Mouse (Mus musculus): ENCODE data around the gene Arih1. TPM values are rescaled to one million over a fixed set of nuclear protein-coding genes. Genes with fewer than 3 reads are reported as not detected.
A peak's percentile ranks its signal among the peaks of the same experiment; 100 is the strongest.

Arih1 gene
- polyA plus RNA-seq, 2 experiments: 5.8 to 11.6 TPM

DNA sequence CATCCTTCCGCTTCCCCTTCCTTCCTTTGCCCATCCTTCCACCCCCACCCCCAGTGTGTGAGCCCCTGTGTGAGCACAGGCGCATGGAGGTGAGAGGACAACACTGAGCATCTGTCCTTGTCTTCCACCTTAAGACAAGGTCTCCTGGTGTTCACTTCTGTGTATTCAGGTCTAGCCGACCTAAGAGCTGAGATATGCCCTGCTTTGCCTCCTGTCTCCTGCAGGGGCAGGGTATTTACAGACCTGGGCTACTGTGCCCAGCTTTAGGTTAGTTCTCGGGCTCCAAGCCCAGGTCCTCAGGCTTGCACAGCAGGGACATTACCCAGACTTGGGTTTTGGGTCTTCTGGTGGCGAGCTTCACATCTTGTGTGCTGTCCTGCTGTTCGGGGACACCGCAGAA lies 30.7 kb upstream of the Arih1 start:
- Histone ChIP-seq H3K9ac (replicated peaks) (no peak overlapping the region), H3K27me3 (ENCODE audit: control insufficient read depth, insufficient read depth, low read length) (no peaks in the 10 kb centered on the region), H3K27ac (no peak overlapping the region), H3K9me3 (ENCODE audit: control insufficient read depth, low read length) (no peaks in the 10 kb centered on the region), H3K4me3 (ENCODE audit: insufficient read depth in 1 of 2, low read depth in 2 of 2, low read length in 2 of 2) (no peak overlapping the region), H3K4me2 (ENCODE audit: low read depth) (no peak overlapping the region), H3K36me3 (replicated peaks; ENCODE audit: control insufficient read depth, insufficient read depth, low read depth) (no peaks in the 10 kb centered on the region), H3K4me1 (replicated peaks; ENCODE audit: control insufficient read depth in 2 of 2, insufficient read depth in 2 of 2, low read length in 1 of 2) (no peaks in the 10 kb centered on the region)
- DNase-seq (ENCODE audit: low read depth in 3 of 3, low spot score in 3 of 3) (no peak), ATAC-seq (ENCODE audit: insufficient read depth) (no peak)
- WGBS (ENCODE audit: insufficient replicate concordance): 50% methylated on average over 7 of the region's 7 CpGs
- TF ChIP-seq CTCF (IDR thresholded peaks at IDR 0.05; ENCODE audit: low read depth) (0 out of 2 replicates have a peak, but pooled peaks have one; percentile 12), EP300 (IDR thresholded peaks at IDR 0.05; ENCODE audit: low read depth) (no peak)

DNA sequence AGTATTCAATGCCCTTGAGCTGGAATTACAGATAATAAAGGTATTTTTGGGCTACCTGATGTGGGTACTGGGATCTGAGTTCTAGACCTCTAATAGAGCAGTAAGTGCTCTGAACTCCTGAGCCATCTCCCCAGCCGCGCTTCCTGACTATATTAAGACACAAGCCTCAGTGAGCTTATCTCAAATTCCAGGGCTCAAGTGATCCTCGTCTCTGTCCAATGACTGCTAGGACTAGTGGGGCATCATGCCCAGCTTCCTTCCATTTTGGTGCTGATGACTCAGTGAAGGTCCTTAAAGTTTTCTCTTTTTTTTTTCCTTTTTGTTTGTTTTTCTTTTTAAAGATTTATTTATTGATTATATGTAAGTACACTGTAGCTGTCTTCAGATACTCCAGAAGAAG lies 28.7 kb upstream of the Arih1 start:
- Histone ChIP-seq H3K27me3 (ENCODE audit: control insufficient read depth, insufficient read depth, low read length) (no peaks in the 10 kb centered on the region), H3K4me1 (replicated peaks; ENCODE audit: control insufficient read depth in 2 of 2, insufficient read depth in 2 of 2, low read length in 1 of 2) (no peaks in the 10 kb centered on the region), H3K4me3 (ENCODE audit: insufficient read depth in 1 of 2, low read depth in 2 of 2, low read length in 2 of 2) (no peak overlapping the region), H3K9me3 (ENCODE audit: control insufficient read depth, low read length) (no peaks in the 10 kb centered on the region), H3K4me2 (ENCODE audit: low read depth) (no peak overlapping the region), H3K27ac (no peak overlapping the region), H3K9ac (replicated peaks) (no peak overlapping the region), H3K36me3 (replicated peaks; ENCODE audit: control insufficient read depth, insufficient read depth, low read depth) (no peaks in the 10 kb centered on the region)
- ATAC-seq (ENCODE audit: insufficient read depth) (no peak), DNase-seq (ENCODE audit: low read depth in 3 of 3, low spot score in 3 of 3) (no peak)
- TF ChIP-seq EP300 (IDR thresholded peaks at IDR 0.05; ENCODE audit: low read depth) (no peak), CTCF (IDR thresholded peaks at IDR 0.05; ENCODE audit: low read depth) (no peak)
- WGBS (ENCODE audit: insufficient replicate concordance): 22% methylated on average over 3 of the region's 3 CpGs

DNA sequence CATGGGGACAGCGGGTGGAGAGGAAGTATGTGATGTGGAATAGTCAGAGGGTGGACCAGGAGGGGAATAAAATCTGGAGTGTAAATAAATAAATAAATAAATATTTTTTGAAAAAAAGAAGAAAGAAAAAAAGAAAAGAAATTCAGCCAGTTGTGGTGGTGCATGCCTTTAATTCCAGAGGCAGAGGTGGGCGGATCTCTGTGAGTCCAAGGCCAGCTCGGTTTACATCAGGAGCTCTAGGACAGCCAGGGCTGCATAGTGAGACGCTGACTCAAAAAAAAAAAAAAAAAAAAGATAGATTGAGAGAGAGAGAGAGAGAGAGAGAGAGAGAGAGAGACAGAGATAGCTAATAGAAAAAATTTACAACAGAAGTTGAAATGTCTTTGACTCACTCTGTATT lies 26.0 kb upstream of the Arih1 start:
- TF ChIP-seq EP300 (IDR thresholded peaks at IDR 0.05; ENCODE audit: low read depth) (no peak), CTCF (IDR thresholded peaks at IDR 0.05; ENCODE audit: low read depth) (no peak)
- H3K9ac ChIP-seq (replicated peaks): no peak overlapping the region
- H3K9me3 ChIP-seq (ENCODE audit: control insufficient read depth, low read length): no peaks in the 10 kb centered on the region
- DNase-seq (ENCODE audit: low read depth in 3 of 3, low spot score in 3 of 3) (no peak), ATAC-seq (ENCODE audit: insufficient read depth) (no peak)
- no peak overlapping the region for H3K4me2 ChIP-seq (ENCODE audit: low read depth)
- no peaks in the 10 kb centered on the region for H3K36me3 ChIP-seq (replicated peaks; ENCODE audit: control insufficient read depth, insufficient read depth, low read depth)
- 63% methylated on average over 4 of the region's 4 CpGs for WGBS (ENCODE audit: insufficient replicate concordance)
- H3K4me3 ChIP-seq (ENCODE audit: insufficient read depth in 1 of 2, low read depth in 2 of 2, low read length in 2 of 2): no peak overlapping the region
- no peak overlapping the region for H3K27ac ChIP-seq
- no peaks in the 10 kb centered on the region for H3K27me3 ChIP-seq (ENCODE audit: control insufficient read depth, insufficient read depth, low read length)
- no peaks in the 10 kb centered on the region for H3K4me1 ChIP-seq (replicated peaks; ENCODE audit: control insufficient read depth in 2 of 2, insufficient read depth in 2 of 2, low read length in 1 of 2)

DNA sequence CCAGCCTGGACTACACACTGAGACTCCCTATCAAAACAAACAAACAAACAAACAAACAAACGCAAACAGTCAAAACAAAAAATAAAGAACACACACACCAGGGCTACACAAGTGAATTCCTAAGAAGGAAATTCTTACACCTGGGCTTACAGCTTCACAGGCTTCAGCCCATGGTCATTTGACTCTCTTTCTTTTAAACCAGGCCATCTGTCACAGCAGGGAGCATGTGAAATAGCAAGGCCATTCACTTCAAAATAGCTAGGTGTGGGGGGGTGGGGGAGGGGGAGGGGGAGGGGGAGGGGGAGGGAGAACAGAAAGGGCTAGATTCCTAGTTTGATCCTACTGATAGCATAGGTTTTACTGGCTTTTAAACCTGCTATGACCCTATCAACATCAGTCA lies 21.7 kb upstream of the Arih1 start:
- H3K4me1 ChIP-seq (replicated peaks; ENCODE audit: control insufficient read depth in 2 of 2, insufficient read depth in 2 of 2, low read length in 1 of 2): no peaks in the 10 kb centered on the region
- H3K36me3 ChIP-seq (replicated peaks; ENCODE audit: control insufficient read depth, insufficient read depth, low read depth): no peaks in the 10 kb centered on the region
- DNase-seq (ENCODE audit: low read depth in 3 of 3, low spot score in 3 of 3) (no peak), ATAC-seq (ENCODE audit: insufficient read depth) (no peak)
- H3K4me3 ChIP-seq (ENCODE audit: insufficient read depth in 1 of 2, low read depth in 2 of 2, low read length in 2 of 2): no peak overlapping the region
- no peaks in the 10 kb centered on the region for H3K9me3 ChIP-seq (ENCODE audit: control insufficient read depth, low read length)
- WGBS (ENCODE audit: insufficient replicate concordance): 43% methylated on average over 1 of the region's 1 CpGs
- H3K9ac ChIP-seq (replicated peaks): no peak overlapping the region
- no peak overlapping the region for H3K4me2 ChIP-seq (ENCODE audit: low read depth)
- no peak for TF ChIP-seq CTCF (IDR thresholded peaks at IDR 0.05; ENCODE audit: low read depth)
- no peak for TF ChIP-seq EP300 (IDR thresholded peaks at IDR 0.05; ENCODE audit: low read depth)
- no peak overlapping the region for H3K27ac ChIP-seq
- H3K27me3 ChIP-seq (ENCODE audit: control insufficient read depth, insufficient read depth, low read length): no peaks in the 10 kb centered on the region

DNA sequence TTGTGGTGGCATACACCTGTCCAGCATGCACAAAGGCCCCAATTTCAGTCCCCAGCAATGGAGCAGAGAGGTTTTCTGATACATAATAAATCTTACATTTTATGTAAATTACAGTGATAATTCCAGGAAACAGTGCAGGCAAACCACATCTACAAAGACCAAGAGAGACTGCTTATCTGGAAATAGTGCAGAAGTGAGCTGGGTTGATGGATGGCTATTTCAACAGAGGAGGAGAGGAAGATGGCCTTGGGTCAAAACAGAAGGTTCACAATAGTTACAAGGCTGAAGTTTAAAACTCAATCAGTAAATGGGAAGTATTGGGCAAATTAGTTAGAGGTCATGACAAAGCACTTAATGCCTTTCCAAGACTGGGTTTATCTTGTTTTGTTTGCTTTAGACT lies 913 bp upstream of the Arih1 start:
- Histone ChIP-seq H3K4me2 (ENCODE audit: low read depth) (peak overlapping the region; percentile 84), H3K4me3 (ENCODE audit: insufficient read depth in 1 of 2, low read depth in 2 of 2, low read length in 2 of 2) (peak overlapping the region; percentile 85 to 94), H3K4me1 (replicated peaks; ENCODE audit: control insufficient read depth in 2 of 2, insufficient read depth in 2 of 2, low read length in 1 of 2) (peaks cover 6 to 8% of the 10 kb centered on the region in 2 experiments; a peak in 3 of 4 replicates), H3K36me3 (replicated peaks; ENCODE audit: control insufficient read depth, insufficient read depth, low read depth) (no peaks in the 10 kb centered on the region), H3K27ac (peak overlapping the region; percentile 81), H3K9ac (replicated peaks) (peak overlapping the region; percentile 87), H3K9me3 (ENCODE audit: control insufficient read depth, low read length) (no peaks in the 10 kb centered on the region), H3K27me3 (ENCODE audit: control insufficient read depth, insufficient read depth, low read length) (no peaks in the 10 kb centered on the region)
- no peak for ATAC-seq (ENCODE audit: insufficient read depth)
- DNase-seq (ENCODE audit: low read depth in 3 of 3, low spot score in 3 of 3): peak in 1 of 3 experiments; percentile 27
- TF ChIP-seq EP300 (IDR thresholded peaks at IDR 0.05; ENCODE audit: low read depth) (no peak), CTCF (IDR thresholded peaks at IDR 0.05; ENCODE audit: low read depth) (no peak)
